Mouse (Mus musculus): ENCODE measurements around the gene Phactr2. TPM values are rescaled to one million over a fixed set of nuclear protein-coding genes. Genes with fewer than 3 reads are reported as not detected.

Phactr2 gene
- polyA plus RNA-seq, 1 experiment = 3.5 TPM

DNA sequence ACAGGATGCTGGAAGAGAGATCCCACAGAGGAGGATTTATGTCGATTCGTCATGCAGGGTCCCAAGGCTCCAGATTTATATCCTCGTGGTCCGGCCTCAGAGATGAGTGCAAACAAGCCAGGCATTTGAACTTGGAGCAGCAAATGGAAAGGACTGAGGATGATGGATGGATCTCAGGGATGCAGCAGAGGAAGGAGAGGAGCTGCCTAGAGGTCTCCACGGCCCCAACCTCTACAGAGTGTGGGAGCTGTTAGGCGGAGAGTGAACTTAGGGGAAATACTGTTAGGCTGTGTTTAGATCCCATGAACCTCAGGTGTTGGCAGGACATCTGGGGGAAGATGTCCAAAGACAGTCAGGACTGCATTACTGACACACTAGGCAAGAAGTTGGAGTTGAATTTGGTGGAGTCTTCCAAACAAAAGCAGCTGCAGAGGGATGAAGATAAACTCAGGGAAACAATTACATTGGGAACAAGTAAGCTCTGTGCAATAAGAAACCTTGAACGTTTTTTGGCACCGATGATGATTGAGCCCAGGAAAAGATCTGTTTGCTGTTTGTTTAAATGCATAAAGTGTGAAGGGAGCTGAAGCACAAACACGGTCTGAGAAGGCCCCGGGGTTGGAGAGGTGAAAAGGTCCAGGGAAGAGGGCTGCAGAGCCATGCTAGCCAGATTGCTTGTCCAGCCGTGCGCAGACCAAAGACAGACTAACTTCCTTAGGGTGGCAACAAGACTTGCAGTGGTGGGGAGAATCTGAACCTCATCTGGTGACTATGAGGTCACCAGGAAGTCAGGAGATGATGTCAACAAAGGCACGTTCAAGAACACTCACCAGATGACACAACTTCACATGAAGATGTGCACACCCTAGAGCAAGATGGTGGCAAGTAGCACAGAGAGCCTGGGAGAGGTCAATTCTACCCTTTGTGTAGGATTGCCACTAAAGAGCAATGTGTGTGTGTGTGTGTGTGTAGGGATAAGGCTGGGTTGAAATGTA, 170.6 kb downstream of the Phactr2 start:
- no peaks in the 10 kb centered on the region for H3K27me3 ChIP-seq (ENCODE audit: control insufficient read depth, insufficient read depth, low read length)
- no peak overlapping the region for H3K27ac ChIP-seq (ENCODE audit: insufficient read depth, low read length)
- 86% methylated on average over 13 of the region's 13 CpGs for WGBS
- TF ChIP-seq CTCF (IDR thresholded peaks at IDR 0.05; ENCODE audit: extremely low read depth, insufficient read depth, insufficient read length, insufficient replicate concordance) (no peak), POLR2A (IDR thresholded peaks at IDR 0.05; ENCODE audit: low read depth, low read length) (no peak)
- DNase-seq (ENCODE audit: low read depth in 1 of 2, low spot score in 2 of 2) = no peak
- H3K36me3 ChIP-seq (ENCODE audit: control insufficient read depth, insufficient read depth, low read length) = no peaks in the 10 kb centered on the region
- H3K4me1 ChIP-seq (ENCODE audit: control insufficient read depth, insufficient read depth, insufficient read length) = no peaks in the 10 kb centered on the region
- H3K4me3 ChIP-seq (ENCODE audit: extremely low read depth, insufficient read depth, insufficient read length) = no peak overlapping the region

DNA sequence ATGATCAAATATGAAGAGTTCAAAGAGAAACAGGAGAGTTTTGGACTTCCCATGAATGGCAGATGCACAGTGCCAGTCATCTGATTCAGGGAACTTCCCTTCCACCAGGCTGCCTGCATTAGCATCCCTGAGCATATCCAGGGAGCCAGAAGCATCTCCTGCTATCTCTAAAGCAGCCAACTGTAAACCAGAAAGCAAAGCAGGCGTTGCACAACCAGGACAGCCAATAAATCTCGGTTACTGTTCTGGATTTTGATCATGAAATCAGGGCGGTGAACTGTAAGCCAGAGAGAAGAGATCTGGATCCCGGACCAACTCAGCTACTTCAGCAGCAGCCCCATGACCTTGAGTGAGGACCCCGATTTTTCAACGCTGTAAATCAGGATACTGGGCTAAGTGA, 173.6 kb downstream of the Phactr2 start:
- Histone ChIP-seq H3K27me3 (ENCODE audit: control insufficient read depth, insufficient read depth, low read length) (no peaks in the 10 kb centered on the region), H3K4me1 (ENCODE audit: control insufficient read depth, insufficient read depth, insufficient read length) (no peaks in the 10 kb centered on the region), H3K27ac (ENCODE audit: insufficient read depth, low read length) (no peak overlapping the region), H3K36me3 (ENCODE audit: control insufficient read depth, insufficient read depth, low read length) (no peaks in the 10 kb centered on the region), H3K4me3 (ENCODE audit: extremely low read depth, insufficient read depth, insufficient read length) (no peak overlapping the region)
- no peak for DNase-seq (ENCODE audit: low read depth in 1 of 2, low spot score in 2 of 2)
- TF ChIP-seq CTCF (IDR thresholded peaks at IDR 0.05; ENCODE audit: extremely low read depth, insufficient read depth, insufficient read length, insufficient replicate concordance) (no peak), POLR2A (IDR thresholded peaks at IDR 0.05; ENCODE audit: low read depth, low read length) (no peak)
- WGBS = 88% methylated on average over 6 of the region's 6 CpGs

DNA sequence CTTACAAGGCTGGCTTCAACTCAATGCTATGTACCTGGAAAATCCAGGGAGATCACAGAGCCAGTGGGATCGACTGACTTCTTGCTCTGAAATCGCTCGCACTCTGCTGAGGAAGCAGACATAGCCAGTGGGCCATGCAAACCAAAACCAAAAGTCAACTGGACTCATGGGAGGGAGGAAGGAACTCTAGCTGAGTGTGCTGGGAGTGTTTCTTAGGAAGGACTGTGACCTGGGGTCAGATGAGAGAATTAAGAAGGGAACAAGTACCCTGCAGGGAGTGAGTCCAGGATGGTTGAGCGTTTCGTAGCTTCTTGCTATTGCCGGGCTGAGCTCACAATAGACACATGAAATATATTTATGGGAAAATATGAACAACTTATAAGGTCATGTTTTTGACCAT, 174.0 kb downstream of the Phactr2 start:
- no peak for DNase-seq (ENCODE audit: low read depth in 1 of 2, low spot score in 2 of 2)
- H3K27ac ChIP-seq (ENCODE audit: insufficient read depth, low read length) = no peak overlapping the region
- H3K4me3 ChIP-seq (ENCODE audit: extremely low read depth, insufficient read depth, insufficient read length) = no peak overlapping the region
- H3K4me1 ChIP-seq (ENCODE audit: control insufficient read depth, insufficient read depth, insufficient read length) = no peaks in the 10 kb centered on the region
- 76% methylated on average over 6 of the region's 6 CpGs for WGBS
- H3K36me3 ChIP-seq (ENCODE audit: control insufficient read depth, insufficient read depth, low read length) = no peaks in the 10 kb centered on the region
- TF ChIP-seq POLR2A (IDR thresholded peaks at IDR 0.05; ENCODE audit: low read depth, low read length) = no peak
- TF ChIP-seq CTCF (IDR thresholded peaks at IDR 0.05; ENCODE audit: extremely low read depth, insufficient read depth, insufficient read length, insufficient replicate concordance) = no peak
- no peaks in the 10 kb centered on the region for H3K27me3 ChIP-seq (ENCODE audit: control insufficient read depth, insufficient read depth, low read length)

DNA sequence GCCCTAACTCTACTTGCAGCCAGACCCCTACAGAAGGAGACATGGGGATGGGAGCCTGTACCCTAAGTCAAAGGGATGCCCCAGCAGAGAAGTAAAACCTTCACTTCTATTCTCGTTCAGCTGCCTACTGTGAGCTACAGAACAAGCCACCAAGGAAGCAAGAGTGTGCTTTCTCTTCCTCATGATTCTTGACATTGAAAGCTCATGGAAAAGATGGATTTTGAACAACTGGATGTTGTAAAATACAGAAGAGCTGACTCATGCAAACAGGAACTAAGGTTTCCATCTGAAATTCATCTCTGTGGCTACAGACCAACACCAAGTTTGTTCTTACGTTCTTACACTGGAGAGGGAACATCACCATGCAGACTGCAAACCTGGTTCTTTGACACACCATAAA, 179.3 kb downstream of the Phactr2 start:
- H3K36me3 ChIP-seq (ENCODE audit: control insufficient read depth, insufficient read depth, low read length) = no peaks in the 10 kb centered on the region
- no peaks in the 10 kb centered on the region for H3K27me3 ChIP-seq (ENCODE audit: control insufficient read depth, insufficient read depth, low read length)
- no peak for DNase-seq (ENCODE audit: low read depth in 1 of 2, low spot score in 2 of 2)
- H3K27ac ChIP-seq (ENCODE audit: insufficient read depth, low read length) = no peak overlapping the region
- 82% methylated on average over 2 of the region's 2 CpGs for WGBS
- no peak overlapping the region for H3K4me3 ChIP-seq (ENCODE audit: extremely low read depth, insufficient read depth, insufficient read length)
- TF ChIP-seq CTCF (IDR thresholded peaks at IDR 0.05; ENCODE audit: extremely low read depth, insufficient read depth, insufficient read length, insufficient replicate concordance) = no peak
- TF ChIP-seq POLR2A (IDR thresholded peaks at IDR 0.05; ENCODE audit: low read depth, low read length) = no peak
- H3K4me1 ChIP-seq (ENCODE audit: control insufficient read depth, insufficient read depth, insufficient read length) = no peaks in the 10 kb centered on the region

DNA sequence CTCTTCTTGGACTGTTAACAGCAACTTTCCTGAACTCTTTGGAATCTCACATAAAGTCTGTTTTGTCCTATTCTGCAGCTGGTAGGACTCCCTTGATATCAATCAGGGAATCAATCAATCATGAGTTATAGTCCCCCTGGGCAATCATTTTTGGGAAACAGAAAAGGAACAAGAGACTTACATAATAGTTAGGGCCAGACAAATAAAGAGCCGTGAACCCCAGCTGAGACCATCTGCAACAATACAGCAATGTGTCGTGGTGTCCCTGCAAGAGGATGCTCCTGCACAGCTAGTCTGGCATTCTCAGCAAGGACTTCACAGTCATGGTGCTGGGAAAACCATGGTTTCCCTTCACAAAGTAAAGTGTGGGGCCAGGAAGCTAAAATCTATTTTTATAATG, 182.2 kb downstream of the Phactr2 start:
- H3K27ac ChIP-seq (ENCODE audit: insufficient read depth, low read length) = no peak overlapping the region
- WGBS = 88% methylated on average over 2 of the region's 2 CpGs
- H3K4me1 ChIP-seq (ENCODE audit: control insufficient read depth, insufficient read depth, insufficient read length) = no peaks in the 10 kb centered on the region
- no peak for DNase-seq (ENCODE audit: low read depth in 1 of 2, low spot score in 2 of 2)
- no peaks in the 10 kb centered on the region for H3K27me3 ChIP-seq (ENCODE audit: control insufficient read depth, insufficient read depth, low read length)
- no peaks in the 10 kb centered on the region for H3K36me3 ChIP-seq (ENCODE audit: control insufficient read depth, insufficient read depth, low read length)
- H3K4me3 ChIP-seq (ENCODE audit: extremely low read depth, insufficient read depth, insufficient read length) = no peak overlapping the region
- TF ChIP-seq POLR2A (IDR thresholded peaks at IDR 0.05; ENCODE audit: low read depth, low read length) = no peak
- TF ChIP-seq CTCF (IDR thresholded peaks at IDR 0.05; ENCODE audit: extremely low read depth, insufficient read depth, insufficient read length, insufficient replicate concordance) = no peak

DNA sequence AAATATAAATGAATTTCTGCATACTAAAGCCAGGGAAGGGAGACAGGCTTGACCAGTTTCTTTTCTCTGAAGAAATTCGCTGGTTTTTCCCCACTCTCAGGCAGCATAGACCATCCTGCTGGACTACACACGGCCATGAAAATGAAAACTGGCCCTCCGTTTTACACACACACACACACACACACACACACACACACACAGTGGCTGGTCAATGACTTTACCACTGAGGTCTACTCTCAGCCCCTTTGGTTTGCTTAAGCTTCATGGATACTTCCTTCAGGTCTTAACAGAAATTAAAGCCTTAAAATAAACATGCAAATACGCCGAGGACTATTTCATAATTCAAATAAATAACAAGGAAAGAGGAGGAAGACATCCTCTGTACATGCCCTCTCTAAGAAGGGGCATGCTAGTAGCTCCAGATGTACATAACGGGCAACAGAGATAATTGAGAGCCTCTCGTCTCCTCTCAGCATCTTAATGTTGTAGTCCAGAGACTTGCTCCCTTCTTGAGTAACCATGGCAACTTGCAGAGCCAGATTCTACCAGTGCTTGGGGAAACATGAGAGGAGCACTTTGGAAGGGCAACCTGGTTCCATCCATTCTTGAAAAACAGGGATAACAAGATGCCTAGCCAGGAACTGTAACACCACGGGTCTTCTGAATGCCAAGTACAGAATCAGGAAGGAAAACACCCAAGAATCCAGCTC, 184.8 kb downstream of the Phactr2 start:
- TF ChIP-seq CTCF (IDR thresholded peaks at IDR 0.05; ENCODE audit: extremely low read depth, insufficient read depth, insufficient read length, insufficient replicate concordance) (no peak), POLR2A (IDR thresholded peaks at IDR 0.05; ENCODE audit: low read depth, low read length) (no peak)
- Histone ChIP-seq H3K4me3 (ENCODE audit: extremely low read depth, insufficient read depth, insufficient read length) (no peak overlapping the region), H3K27me3 (ENCODE audit: control insufficient read depth, insufficient read depth, low read length) (no peaks in the 10 kb centered on the region), H3K4me1 (ENCODE audit: control insufficient read depth, insufficient read depth, insufficient read length) (no peaks in the 10 kb centered on the region), H3K27ac (ENCODE audit: insufficient read depth, low read length) (no peak overlapping the region), H3K36me3 (ENCODE audit: control insufficient read depth, insufficient read depth, low read length) (no peaks in the 10 kb centered on the region)
- 83% methylated on average over 8 of the region's 8 CpGs for WGBS
- DNase-seq (ENCODE audit: low read depth in 1 of 2, low spot score in 2 of 2) = no peak
